Mouse (Mus musculus) lung, adult 2 months (tissue): Measurements from ENCODE around the gene Klf16.

Source experiments
- CTCF ChIP-seq: fragments of 200-500 bp; IDR thresholded peaks from 2 replicates; pipeline ENCODE4 v1.5.1; 2011; ENCODE audit warnings: mild to moderate bottlenecking, low read length, control low read depth; ENCODE audit not compliant: insufficient read depth
- POLR2A ChIP-seq: fragments of 200-500 bp; IDR thresholded peaks from 2 replicates; pipeline ENCODE4 v1.6.1; 2011; ENCODE audit warnings: low read depth, mild to moderate bottlenecking, control low read depth, low read length, borderline replicate concordance; ENCODE audit errors: extremely low read depth

- TF ChIP-seq CTCF = no peak
- TF ChIP-seq POLR2A = no peak
These were observed 6.9 kb upstream of the Klf16 start for GRCm38 (mm10) chr10:80584045-80584488.
